Mouse (Mus musculus): ENCODE measurements at regions not wholly inside any gene's neighbourhood (a gene's known extent, or its start where the extent isn't known, plus 50 kb on each side); places are given as distances from the start of the nearest gene placed in this dataset.

- TF ChIP-seq CTCF (IDR thresholded peaks at IDR 0.05; ENCODE audit: borderline replicate concordance, insufficient read depth, low read length) (no peak), POLR2A (IDR thresholded peaks at IDR 0.05; ENCODE audit: low read depth, low read length) (no peak)
Observed at GRCm38 (mm10) chr8:86967891-86968311, 82.8 kb upstream of the N4bp1 start.

Measured in embryonic fibroblast, embryonic 13.5 days (primary cell).